Mouse (Mus musculus) olfactory bulb, adult 2 months (tissue): ENCODE measurements at regions not wholly inside any gene's neighbourhood (a gene's known extent, or its start where the extent isn't known, plus 50 kb on each side); places are given as distances from the start of the nearest gene placed in this dataset.

Source experiments
- CTCF ChIP-seq: fragments of 200-500 bp; IDR thresholded peaks from 2 replicates; pipeline ENCODE4 v1.5.1; 2012; ENCODE audit warnings: low read depth, mild to moderate bottlenecking, low read length, moderate library complexity; ENCODE audit not compliant: insufficient read depth
- POLR2A ChIP-seq: fragments of 200-500 bp; IDR thresholded peaks from 2 replicates; pipeline ENCODE4 v1.6.1; 2012; ENCODE audit warnings: mild to moderate bottlenecking, low read depth, low read length, moderate library complexity; ENCODE audit not compliant: insufficient read depth

GRCm38 (mm10) chr10:111819755-111820451, 152.6 kb upstream of the Krr1 start:
- no peak for TF ChIP-seq POLR2A
- TF ChIP-seq CTCF = no peak
